Mouse (Mus musculus) layer of hippocampus, postnatal 36 days (tissue): ENCODE results near the gene Foxb2. TPM values are rescaled to one million over a fixed set of nuclear protein-coding genes. Genes with fewer than 3 reads are reported as not detected.
"Not testable (repeated sequence)": the region's sequence is repeated elsewhere in the genome, so short reads cannot be mapped to it uniquely, and the experiment has no call there.

Experiments
- DNase-seq, 2 experiments: peaks; one replicate each; pipeline ENCODE4 v3.0.0; 2022
- total RNA-seq, 2 experiments: library from RNA; stranded (reverse); gene quantifications; 2 replicates each; pipeline ENCODE4 v1.2.3; 2021

Foxb2 gene
- not detected for total RNA-seq

DNA sequence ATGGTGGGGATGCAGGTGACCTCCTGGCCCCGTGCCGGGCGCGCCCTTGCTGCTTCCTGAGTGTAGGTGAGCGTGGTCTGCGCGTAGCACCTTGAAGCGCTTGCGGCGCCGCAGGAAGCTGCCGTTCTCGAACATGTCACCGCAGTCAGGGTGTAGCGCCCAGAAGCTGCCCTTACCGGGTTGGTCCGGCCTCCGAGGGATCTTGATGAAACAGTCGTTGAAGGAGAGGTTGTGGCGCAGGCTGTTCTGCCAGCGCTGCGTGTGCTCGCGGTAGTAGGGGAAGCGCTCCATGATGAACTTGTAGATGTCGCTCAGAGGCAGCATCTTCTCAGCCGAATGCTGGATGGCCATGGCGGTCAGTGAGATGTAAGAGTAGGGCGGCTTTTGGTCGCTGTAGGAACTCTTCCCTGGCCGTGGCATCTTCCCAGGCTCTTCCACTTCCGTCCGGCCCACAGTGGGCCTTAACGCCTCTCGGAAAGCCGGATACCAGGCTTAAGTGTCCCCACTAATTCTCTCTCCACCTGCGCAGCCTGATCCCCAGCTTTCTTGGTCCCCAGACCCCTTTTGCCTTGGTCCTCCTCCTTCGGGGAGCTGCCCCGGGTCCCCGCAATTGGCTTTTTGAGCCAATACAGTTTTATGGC lies at the start of gene Foxb2:
TSS of gene Foxb2 (minus strand) at position 585 of the 641 bp plus-strand sequence.
- DNase-seq = no peak

DNA sequence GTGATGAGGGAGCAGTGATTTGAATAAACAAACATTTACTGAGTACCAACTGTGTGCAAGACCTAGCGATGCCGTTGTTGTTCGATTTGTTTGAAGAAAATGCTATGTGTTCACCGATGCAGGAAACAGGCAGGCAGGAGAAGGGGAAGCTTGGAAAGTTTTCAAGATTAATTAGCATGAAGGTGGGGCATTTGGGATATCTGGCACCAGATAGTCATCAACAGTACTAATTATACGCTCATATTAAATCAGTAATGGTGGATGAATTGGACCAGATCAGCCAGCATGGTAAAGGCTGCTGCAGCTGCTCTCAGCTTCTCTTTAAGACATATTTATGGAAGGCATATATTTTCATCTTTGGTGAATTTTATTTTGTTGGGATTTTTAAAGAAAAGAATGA lies 37.9 kb upstream of the Foxb2 start:
- no peak for DNase-seq

DNA sequence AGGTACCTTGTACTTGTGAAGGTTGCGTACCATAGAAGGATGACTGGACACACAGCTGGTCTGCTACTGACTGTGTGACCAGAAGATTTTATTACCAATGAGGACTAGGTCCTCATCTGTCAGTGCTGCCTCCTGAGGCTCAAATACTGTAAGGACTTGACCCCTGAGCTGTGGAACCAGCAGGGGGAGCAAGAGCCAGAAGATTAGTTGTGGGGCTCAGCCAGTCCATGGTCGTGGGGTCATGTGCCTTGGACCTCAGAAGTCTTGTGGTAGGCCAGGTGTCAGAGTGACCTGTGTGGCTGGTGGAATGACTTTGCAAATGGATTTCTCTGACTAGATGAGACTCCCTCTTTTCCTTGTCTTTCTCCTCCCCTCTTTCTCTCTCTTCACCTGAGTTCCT lies 29.5 kb upstream of the Foxb2 start:
- no peak for DNase-seq

DNA sequence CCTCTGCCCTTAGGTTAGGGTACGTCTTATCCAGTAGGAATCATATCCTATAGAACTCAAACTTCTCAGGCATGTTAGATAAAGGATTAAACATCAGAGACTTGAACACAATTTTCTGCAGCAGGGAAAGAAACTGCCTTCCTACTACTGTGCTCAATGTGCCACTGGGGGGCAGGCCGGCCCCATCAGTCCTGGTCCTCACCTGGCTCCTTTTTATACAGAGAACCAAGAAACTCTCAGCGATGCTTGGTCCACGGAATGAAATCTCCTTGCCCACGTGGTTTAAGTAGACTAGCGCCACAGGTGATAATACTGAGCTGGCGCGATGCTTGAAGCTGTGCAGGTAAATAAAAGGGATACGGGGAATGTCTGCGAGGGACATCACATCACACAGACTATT lies 26.1 kb upstream of the Foxb2 start:
- DNase-seq = no peak

DNA sequence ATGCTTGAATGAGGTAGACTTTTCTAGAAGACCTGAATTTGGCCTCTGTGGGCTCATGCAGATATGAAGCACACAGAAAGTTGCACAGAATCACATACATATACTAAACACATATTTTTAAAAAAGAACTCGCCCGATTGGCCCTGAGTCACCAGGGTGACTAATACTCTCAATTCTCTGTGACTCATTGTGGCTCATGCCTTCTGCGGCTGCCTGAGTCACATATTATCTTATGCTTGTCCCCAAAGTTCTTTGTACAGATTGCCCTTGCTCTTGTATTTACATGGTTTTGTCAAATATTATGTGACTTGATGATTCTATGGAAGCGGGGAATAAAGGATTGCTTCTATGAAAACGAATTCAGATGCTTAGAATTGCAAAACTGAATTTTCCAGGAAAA lies 25.0 kb upstream of the Foxb2 start:
- DNase-seq = no peak

DNA sequence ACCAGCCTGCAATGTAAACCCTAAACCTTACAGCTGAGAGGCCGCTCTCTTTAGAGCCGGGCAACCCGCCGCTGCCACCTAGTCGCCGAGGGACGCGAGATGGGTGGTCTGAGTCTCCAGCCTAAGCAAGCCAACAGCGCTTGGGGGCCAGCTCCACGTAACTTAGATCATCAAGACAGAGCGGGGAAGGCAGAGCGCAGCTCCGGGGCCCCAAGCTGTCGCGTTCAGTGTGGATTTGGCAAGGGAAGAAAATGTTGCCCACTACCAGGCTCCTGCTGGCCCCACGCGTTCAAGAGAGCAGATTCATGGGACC lies 2.8 kb upstream of the Foxb2 start:
- DNase-seq = no peak

DNA sequence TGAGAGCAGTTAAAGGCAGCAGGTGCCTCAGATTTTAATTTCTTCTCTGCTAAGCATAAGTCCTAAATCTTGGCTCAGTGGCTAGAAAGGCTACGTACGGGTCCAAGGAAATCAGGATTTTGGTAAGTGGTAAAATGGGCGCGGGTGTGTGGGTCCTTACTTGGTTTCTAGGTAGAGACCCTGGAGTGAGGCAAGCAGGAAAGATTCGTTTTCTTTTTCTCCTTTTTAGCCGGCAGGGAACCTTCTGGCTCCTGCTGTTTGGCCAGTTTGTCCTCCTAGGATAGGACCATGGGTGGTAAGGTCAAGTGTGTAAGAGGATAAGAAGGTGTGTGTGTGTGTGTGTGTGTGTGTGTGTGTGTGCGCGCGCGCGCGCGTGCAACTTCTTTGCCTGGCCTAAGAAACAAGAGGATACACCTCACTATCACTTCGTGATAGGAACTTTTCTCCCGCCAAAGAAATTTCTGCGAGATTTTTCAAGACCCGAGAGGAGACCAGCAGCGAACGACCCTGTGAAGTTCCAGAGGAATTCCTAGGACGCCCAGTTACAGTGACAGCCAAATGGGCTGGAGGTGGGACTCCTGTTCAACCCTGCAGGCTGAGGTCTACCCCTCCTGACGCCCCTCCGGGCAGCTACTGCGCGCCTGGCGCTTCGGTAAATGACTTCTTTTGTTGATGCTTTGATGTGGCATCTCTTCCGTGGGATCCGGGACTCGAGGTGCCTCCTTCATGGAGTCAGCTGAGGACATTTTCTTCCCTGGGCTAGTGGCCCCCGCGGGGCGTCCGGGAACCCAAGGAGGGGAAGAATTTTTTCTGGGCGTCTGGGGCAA lies 2.2 kb upstream of the Foxb2 start:
- no peak for DNase-seq

DNA sequence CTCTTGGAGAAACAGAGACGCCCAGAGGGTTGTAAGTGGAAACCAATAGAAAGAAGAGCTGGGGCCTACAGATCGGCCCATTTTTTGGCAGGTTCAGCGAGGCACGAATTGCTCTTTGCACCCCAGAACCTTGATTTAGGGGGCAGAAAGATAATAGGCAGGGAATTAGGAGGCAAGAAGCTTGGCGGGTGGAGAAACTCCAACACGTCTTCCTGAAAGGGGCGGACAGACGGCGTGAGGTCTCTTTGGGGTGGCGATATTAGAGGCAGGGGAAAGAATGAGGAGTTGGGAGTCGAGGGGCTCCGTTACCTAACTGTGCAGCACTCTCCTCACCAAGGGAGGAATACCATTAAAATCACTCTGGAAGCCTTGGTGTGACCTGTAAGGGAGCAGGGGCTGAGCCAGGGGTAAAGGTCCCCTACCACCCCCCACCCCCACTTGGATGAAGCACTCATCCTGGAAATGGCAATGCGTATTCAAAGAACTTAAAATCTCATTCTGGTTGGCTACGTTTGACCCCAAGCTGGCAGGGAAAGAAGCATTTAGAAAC lies 1.5 kb upstream of the Foxb2 start:
- DNase-seq = no peak

DNA sequence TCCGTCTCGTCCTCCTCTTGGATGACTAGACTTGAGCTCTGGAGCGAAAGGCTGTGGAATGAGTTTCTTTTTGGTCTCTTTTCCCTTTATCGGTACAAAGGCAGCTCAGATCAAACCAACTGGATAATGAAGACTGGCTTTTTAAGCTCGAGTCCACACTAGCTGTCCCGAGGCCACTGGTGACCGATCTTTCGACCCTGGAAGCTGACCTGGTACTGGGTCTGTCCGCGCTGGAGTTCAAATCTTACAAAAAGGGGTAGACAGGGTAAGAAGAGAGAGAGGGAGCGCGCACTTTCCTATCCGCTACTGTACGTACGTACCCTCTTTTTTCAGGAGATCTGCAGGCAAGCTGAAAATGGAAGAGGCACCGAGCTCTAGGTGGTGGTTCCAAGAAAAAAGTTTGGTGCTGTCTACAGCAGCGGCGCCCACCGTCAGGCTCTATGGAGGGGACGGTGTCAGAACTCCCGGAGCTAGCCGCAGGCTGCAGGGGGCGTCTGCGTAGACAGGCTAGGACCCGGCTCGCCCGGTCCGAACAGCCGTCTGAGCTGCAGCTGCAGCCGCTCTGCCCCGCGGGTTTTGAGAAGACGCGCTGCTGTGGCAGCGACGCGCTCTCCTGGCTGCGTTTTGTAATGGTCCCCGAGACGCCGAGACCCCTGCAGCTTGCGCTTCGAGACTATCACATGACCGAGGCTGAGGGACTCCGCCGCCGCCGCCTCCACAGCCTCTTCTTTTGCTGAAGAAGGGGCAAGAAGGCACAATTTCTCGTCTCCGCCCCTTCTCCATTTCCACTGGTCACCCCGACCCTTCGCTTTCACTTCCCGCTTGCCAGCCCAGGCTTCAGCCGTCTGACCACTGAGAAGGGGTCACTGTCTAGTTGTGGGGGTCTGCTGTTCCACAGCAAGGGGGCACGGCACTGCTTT lies 597 bp upstream of the Foxb2 start:
- no peak for DNase-seq

DNA sequence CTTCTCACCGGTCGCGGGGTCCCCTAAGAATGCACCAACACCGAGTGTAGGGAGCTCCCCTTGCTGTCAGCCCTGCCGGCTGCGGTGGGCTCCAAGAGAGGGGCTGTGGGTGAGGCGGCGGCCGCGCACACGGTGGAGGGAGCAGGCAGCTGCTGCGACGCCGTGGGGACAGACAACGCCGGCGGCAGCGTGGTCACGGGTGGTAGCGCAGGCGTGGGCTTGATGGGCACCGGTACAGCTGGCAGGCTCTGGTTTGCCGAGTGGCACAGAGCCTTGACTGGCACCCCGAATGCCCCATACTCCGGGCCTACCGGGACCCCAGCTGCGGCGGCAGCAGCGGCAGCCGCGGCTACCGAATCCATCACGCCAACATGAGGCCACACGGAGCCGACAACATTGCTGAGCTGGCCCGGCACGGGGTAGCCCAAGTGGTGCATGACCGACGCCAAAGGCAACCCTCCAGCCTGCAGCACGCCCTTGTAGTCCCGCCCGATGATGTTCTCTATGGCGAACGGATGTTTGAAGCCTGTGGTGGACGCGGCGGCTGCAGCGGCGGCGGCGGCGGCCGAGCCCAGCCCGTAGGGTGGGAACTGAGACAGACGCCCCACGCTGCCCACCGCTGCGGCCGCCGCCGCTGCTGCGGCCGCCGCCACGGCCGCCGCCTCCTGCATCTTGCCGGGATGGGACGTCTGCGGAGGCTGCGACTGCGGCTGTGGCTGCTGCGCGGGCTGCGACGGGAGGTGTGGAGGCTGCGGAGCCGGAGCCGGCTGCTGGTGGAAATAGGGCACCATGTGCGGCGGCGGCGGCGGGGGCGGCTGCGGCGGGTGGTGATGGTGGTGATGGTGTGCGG lies 1.0 kb downstream of the Foxb2 start:
- DNase-seq = no peak

DNA sequence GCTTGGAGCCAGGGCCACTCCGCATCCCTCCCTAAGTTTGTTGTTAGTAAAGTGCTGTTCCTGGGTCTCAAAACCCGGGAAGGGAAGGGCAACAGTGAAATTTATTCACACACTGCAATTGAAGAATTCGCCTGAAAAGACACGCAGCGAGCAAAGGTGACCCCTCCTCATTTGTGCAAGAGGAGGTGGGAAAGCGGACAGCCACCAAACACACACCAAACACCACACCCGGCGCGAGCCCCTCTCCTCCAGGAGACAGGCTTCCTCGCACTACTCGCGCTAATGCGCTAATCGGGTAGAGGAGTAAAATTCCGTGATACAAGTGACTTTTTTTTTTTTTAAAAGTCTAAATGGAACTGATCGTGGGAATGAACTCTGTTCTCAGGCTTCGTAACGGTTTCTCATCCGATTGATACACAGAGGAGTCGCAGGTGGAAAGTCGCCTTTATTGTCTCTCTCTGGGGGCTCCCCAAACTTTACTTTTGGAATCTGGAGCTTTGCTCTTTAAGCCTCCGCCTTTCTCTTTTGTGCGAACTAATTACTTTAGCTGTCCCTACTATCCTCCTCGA lies 2.3 kb downstream of the Foxb2 start:
- DNase-seq = no peak

DNA sequence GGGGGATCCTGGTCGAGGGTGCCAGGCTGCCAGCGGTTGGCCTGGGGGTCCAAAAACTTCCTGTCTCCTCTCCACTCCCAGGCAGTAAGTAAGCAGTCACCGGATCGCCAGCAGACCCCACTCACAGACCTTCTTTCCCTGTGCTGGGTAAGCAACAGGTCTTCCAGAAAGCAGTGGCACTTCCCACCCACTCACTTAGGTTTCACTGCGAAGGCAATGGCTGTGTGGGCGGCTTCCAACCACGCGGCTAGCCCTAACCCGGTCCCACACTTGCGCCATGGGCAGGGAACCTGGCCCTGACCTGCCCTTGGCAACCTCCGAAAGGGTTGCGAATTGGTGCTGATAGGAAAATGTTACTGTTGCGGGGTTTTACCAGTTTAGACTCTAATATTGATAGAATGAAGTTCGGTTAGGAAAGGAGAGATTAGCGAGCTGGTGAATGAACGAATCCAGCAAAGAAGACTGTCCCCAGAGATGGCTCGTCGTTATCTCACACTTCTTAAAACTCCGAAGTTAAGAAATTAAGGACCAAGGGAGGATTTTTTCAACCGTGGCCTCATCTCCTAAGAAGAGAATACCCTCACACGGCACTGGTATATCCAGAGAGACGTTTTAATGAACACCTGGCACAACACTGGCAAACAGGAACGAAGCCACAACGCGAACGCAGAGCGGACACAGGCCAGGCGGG lies 3.0 kb downstream of the Foxb2 start:
- DNase-seq = no peak

DNA sequence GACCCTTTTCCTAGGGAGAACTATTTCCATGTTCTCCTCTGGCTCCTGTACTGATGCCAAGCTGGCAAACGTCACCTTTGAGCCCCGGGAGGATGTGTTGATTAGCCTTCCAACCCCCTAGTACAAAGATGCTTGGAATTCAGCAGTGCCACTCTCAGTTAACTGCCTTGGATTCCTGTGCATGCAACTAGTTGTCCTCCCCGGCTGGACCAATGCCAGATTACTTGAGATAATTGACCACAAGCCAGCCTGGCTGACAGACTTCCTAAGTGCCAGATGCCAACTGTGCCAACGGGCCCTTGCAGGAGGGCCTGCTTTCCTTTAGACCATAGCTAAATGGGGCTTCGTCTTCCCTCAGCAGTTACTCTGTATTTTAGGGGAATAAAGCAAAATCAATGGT lies 5.1 kb downstream of the Foxb2 start:
- no peak for DNase-seq

DNA sequence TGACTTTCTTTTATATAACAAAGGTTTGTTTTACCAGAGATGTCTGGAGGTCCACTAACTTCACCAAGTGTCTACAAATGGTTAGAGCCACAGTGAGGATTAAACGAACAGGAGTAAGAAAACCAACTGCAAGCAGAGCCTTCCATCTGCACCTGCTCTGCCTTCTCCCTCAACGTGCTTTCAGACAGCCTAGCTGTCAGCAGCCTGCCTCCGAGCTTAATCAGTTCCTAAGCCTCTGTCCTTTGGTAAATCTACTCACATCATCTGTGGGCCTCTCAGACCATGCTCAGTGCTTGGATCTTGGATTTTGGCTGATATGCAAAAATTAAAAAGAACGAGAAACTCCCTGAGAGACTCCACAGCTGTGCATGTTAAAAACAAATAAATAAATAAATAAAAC lies 15.0 kb downstream of the Foxb2 start:
- DNase-seq = no peak

DNA sequence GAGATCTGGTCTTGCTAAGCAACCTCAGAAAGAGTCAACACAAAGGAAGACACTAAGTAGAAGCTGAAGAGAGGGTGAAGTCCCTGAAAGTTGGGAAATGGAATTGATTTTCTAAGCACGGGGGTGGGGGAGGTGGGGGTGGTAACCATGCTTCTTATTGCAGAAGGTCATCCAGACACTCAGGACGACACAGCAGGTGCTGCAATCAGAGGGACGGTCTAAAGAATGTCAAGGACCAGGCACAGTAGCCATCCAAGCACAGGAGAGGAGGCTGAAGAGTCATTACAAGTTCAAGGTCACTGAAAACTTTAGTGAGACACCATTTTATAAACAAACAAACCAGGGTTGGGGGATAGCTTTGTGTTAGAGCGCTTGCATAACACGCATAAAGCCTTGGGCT lies 16.9 kb downstream of the Foxb2 start:
- no peak for DNase-seq

DNA sequence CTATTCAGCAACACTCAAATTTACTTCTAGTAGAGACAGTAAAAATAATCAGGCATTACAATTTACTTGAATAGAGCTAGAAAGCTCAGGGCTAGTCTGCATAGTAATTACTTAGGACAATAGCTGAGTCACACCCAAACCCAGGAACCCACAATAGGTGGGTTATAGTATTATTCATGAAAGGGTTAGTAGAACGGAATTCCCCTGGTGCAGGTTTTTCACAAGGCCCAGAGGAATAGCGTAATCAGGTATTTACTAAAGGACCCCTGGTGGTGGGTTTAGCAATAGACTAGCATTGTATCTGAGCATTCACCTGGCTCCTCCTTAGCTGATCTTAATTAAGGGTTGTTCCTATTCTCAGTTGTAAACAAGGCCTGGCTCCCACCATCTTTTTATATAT lies 29.5 kb downstream of the Foxb2 start:
- not testable (repeated sequence) for DNase-seq

DNA sequence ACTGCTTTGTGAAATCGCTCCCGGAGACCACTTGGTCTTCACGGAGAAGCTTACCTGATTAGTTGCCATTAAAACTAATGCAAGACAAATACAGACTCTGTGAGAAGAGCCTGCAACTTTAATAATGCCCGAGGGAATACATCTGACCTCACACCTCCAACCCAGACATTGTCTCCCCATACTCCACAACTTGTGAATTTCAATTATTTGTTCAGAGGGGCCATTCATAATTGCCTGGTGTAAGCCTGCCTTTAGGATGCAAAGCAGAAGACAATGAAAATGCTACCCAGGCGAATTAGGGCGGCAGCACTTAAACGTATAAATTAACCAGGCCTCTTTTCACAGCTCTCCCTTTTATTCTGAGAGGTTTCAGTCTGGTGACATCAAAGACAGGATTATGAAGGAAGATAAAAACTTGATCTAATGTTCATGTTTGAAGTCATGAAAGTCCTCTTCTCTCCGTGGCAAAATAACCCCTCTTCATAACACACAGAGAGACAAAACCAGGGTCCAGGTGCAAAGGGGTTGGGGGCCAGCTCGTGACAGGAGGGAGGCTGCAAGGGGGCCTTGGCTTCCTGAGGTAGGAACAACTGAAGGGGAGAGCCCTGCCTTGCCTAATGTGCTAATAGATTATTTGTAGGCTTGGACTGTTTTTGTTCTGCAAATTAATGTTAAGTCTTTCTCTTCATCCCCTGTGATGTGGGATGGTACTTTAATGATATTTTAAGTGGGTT lies 31.9 kb downstream of the Foxb2 start:
- DNase-seq = no peak

DNA sequence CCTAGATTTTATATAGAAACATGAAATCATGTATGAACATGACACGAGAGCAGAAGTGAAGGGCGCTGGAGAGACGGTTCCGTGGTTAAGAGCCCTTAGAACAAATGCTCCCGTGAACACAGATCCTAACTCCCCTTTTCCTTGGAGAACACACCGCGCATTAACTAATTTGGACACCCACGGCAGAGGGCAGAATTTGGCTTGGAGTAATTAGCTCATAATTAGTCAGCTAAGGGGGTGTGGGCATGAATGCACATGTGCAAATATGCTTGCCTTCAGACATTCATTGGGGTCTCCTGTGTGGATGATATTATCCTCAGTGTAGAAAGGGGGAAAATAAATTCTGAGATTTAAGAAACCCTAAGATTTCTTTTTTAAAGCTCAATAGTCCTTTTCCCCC lies 32.6 kb downstream of the Foxb2 start:
- DNase-seq = no peak

DNA sequence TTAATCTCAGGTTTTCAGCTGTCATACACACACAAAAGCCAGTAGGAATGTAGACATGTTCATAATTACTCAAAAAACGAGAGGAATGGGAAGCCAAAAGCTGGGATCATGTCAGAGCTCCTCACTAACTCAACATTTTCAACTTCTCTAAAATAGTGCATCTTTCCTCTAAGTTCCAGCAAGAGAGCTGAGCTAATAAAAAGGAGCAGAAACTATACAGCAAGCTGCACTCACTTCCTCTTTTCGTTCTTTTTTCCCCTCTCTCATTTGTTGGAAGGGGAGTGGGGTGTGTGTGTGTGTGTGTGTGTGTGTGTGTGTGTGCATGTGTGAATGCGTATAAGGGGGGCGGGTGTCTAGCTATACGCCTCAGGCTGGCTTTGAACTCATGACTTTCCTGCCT lies 45.9 kb downstream of the Foxb2 start:
- no peak for DNase-seq

DNA sequence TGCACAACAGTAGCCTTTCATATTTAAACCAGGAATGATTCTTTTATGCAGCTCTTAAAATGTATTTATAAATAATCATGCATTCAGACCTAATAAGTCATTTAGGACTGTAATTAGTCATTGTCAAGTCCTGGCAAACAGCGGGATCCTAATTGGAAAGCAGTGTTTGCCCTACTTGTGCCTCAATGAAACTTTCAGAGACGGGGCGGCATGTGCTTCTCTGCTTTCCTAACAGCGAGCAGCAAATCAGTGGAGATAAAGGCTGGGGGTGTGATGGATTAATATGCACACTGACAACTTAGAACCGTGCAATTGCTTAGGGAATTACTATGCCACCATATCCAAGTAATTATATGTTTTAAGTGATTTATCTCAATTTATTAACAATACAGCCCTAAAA lies 48.4 kb downstream of the Foxb2 start:
- no peak for DNase-seq
